Mouse (Mus musculus): ENCODE measurements around the gene 1520401A03Rik. TPM values are rescaled to one million over a fixed set of nuclear protein-coding genes. Genes with fewer than 3 reads are reported as not detected.

1520401A03Rik gene
- polyA plus RNA-seq, 1 experiment from 2014 or later = 0.19 TPM

- WGBS = 57% methylated on average over 8 of the region's 8 CpGs
- peaks cover 62% of the 10 kb centered on the region for H3K36me3 ChIP-seq (ENCODE audit: control insufficient read depth, insufficient read depth, low read length)
- H3K27me3 ChIP-seq (ENCODE audit: control insufficient read depth, insufficient read depth, low read depth, low read length) = no peaks in the 10 kb centered on the region
- no peak for ATAC-seq
- H3K9ac ChIP-seq (ENCODE audit: low read depth, low read length) = no peak overlapping the region
- no peaks in the 10 kb centered on the region for H3K9me3 ChIP-seq (replicated peaks; ENCODE audit: control insufficient read depth, low read length, poor library complexity, severe bottlenecking)
- H3K4me2 ChIP-seq (ENCODE audit: low read length) = no peak overlapping the region
- no peak overlapping the region for H3K4me3 ChIP-seq (ENCODE audit: low read depth, low read length)
- no peak overlapping the region for H3K27ac ChIP-seq (ENCODE audit: low read length)
- H3K4me1 ChIP-seq (ENCODE audit: control insufficient read depth, insufficient read depth, low read length) = no peaks in the 10 kb centered on the region
Observed at GRCm38 (mm10) chr17:23758801-23759200, 36.2 kb upstream of the 1520401A03Rik start.

GRCm38 (mm10) chr17:23757581-23757980, 35.0 kb upstream of the 1520401A03Rik start:
- 98% methylated on average over 9 of the region's 9 CpGs for WGBS
- Histone ChIP-seq H3K4me2 (ENCODE audit: low read length) (no peak overlapping the region), H3K4me3 (ENCODE audit: low read depth, low read length) (no peak overlapping the region), H3K4me1 (ENCODE audit: control insufficient read depth, insufficient read depth, low read length) (no peaks in the 10 kb centered on the region), H3K27ac (ENCODE audit: low read length) (no peak overlapping the region), H3K36me3 (ENCODE audit: control insufficient read depth, insufficient read depth, low read length) (peaks cover 74% of the 10 kb centered on the region), H3K9me3 (replicated peaks; ENCODE audit: control insufficient read depth, low read length, poor library complexity, severe bottlenecking) (no peaks in the 10 kb centered on the region), H3K9ac (ENCODE audit: low read depth, low read length) (no peak overlapping the region), H3K27me3 (ENCODE audit: control insufficient read depth, insufficient read depth, low read depth, low read length) (no peaks in the 10 kb centered on the region)
- no peak for ATAC-seq

GRCm38 (mm10) chr17:23755689-23756088, 33.1 kb upstream of the 1520401A03Rik start:
- no peaks in the 10 kb centered on the region for H3K27me3 ChIP-seq (ENCODE audit: control insufficient read depth, insufficient read depth, low read depth, low read length)
- no peak for ATAC-seq
- WGBS = 94% methylated on average over 13 of the region's 13 CpGs
- no peaks in the 10 kb centered on the region for H3K4me1 ChIP-seq (ENCODE audit: control insufficient read depth, insufficient read depth, low read length)
- no peaks in the 10 kb centered on the region for H3K9me3 ChIP-seq (replicated peaks; ENCODE audit: control insufficient read depth, low read length, poor library complexity, severe bottlenecking)
- H3K4me2 ChIP-seq (ENCODE audit: low read length) = no peak overlapping the region
- H3K9ac ChIP-seq (ENCODE audit: low read depth, low read length) = no peak overlapping the region
- no peak overlapping the region for H3K4me3 ChIP-seq (ENCODE audit: low read depth, low read length)
- H3K27ac ChIP-seq (ENCODE audit: low read length) = no peak overlapping the region
- peaks cover 78% of the 10 kb centered on the region for H3K36me3 ChIP-seq (ENCODE audit: control insufficient read depth, insufficient read depth, low read length)

GRCm38 (mm10) chr17:23749400-23750191, 27.0 kb upstream of the 1520401A03Rik start:
- no peak for ATAC-seq
- H3K36me3 ChIP-seq (ENCODE audit: control insufficient read depth, insufficient read depth, low read length) = peaks cover 26% of the 10 kb centered on the region
- H3K4me1 ChIP-seq (ENCODE audit: control insufficient read depth, insufficient read depth, low read length) = peaks cover 13% of the 10 kb centered on the region
- H3K27ac ChIP-seq (ENCODE audit: low read length) = no peak overlapping the region
- H3K9ac ChIP-seq (ENCODE audit: low read depth, low read length) = no peak overlapping the region
- WGBS = 89% methylated on average over 11 of the region's 11 CpGs
- H3K27me3 ChIP-seq (ENCODE audit: control insufficient read depth, insufficient read depth, low read depth, low read length) = peaks cover 8% of the 10 kb centered on the region
- H3K4me2 ChIP-seq (ENCODE audit: low read length) = no peak overlapping the region
- no peak overlapping the region for H3K4me3 ChIP-seq (ENCODE audit: low read depth, low read length)
- no peaks in the 10 kb centered on the region for H3K9me3 ChIP-seq (replicated peaks; ENCODE audit: control insufficient read depth, low read length, poor library complexity, severe bottlenecking)

- Histone ChIP-seq H3K27me3 (ENCODE audit: control insufficient read depth, insufficient read depth, low read depth, low read length) (peaks cover 16% of the 10 kb centered on the region), H3K9ac (ENCODE audit: low read depth, low read length) (no peak overlapping the region), H3K4me3 (ENCODE audit: low read depth, low read length) (no peak overlapping the region), H3K36me3 (ENCODE audit: control insufficient read depth, insufficient read depth, low read length) (peaks cover 24% of the 10 kb centered on the region), H3K4me2 (ENCODE audit: low read length) (no peak overlapping the region), H3K27ac (ENCODE audit: low read length) (no peak overlapping the region), H3K4me1 (ENCODE audit: control insufficient read depth, insufficient read depth, low read length) (peaks cover 13% of the 10 kb centered on the region), H3K9me3 (replicated peaks; ENCODE audit: control insufficient read depth, low read length, poor library complexity, severe bottlenecking) (no peaks in the 10 kb centered on the region)
- WGBS = 40% methylated on average over 10 of the region's 10 CpGs
- no peak for ATAC-seq
Observed at GRCm38 (mm10) chr17:23748631-23749391, 26.2 kb upstream of the 1520401A03Rik start.

- Histone ChIP-seq H3K4me1 (ENCODE audit: control insufficient read depth, insufficient read depth, low read length) (peaks cover 13% of the 10 kb centered on the region), H3K27ac (ENCODE audit: low read length) (no peak overlapping the region), H3K9me3 (replicated peaks; ENCODE audit: control insufficient read depth, low read length, poor library complexity, severe bottlenecking) (no peaks in the 10 kb centered on the region), H3K36me3 (ENCODE audit: control insufficient read depth, insufficient read depth, low read length) (peaks cover 16% of the 10 kb centered on the region), H3K4me3 (ENCODE audit: low read depth, low read length) (no peak overlapping the region), H3K27me3 (ENCODE audit: control insufficient read depth, insufficient read depth, low read depth, low read length) (peaks cover 24% of the 10 kb centered on the region), H3K4me2 (ENCODE audit: low read length) (no peak overlapping the region), H3K9ac (ENCODE audit: low read depth, low read length) (no peak overlapping the region)
- ATAC-seq = no peak
- 43% methylated on average over 6 of the region's 6 CpGs for WGBS
Observed at GRCm38 (mm10) chr17:23748026-23748425, 25.4 kb upstream of the 1520401A03Rik start.

GRCm38 (mm10) chr17:23747471-23747870, 24.9 kb upstream of the 1520401A03Rik start:
- Histone ChIP-seq H3K27me3 (ENCODE audit: control insufficient read depth, insufficient read depth, low read depth, low read length) (peaks cover 29% of the 10 kb centered on the region), H3K27ac (ENCODE audit: low read length) (no peak overlapping the region), H3K9ac (ENCODE audit: low read depth, low read length) (no peak overlapping the region), H3K4me1 (ENCODE audit: control insufficient read depth, insufficient read depth, low read length) (peaks cover 14% of the 10 kb centered on the region), H3K4me2 (ENCODE audit: low read length) (no peak overlapping the region), H3K36me3 (ENCODE audit: control insufficient read depth, insufficient read depth, low read length) (peaks cover 11% of the 10 kb centered on the region), H3K9me3 (replicated peaks; ENCODE audit: control insufficient read depth, low read length, poor library complexity, severe bottlenecking) (no peaks in the 10 kb centered on the region), H3K4me3 (ENCODE audit: low read depth, low read length) (no peak overlapping the region)
- no peak for ATAC-seq
- WGBS = 84% methylated on average over 3 of the region's 3 CpGs

- H3K27ac ChIP-seq (ENCODE audit: low read length) = no peak overlapping the region
- 86% methylated on average over 3 of the region's 3 CpGs for WGBS
- H3K4me3 ChIP-seq (ENCODE audit: low read depth, low read length) = no peak overlapping the region
- no peak overlapping the region for H3K4me2 ChIP-seq (ENCODE audit: low read length)
- H3K36me3 ChIP-seq (ENCODE audit: control insufficient read depth, insufficient read depth, low read length) = peaks cover 4% of the 10 kb centered on the region
- no peak for ATAC-seq
- H3K27me3 ChIP-seq (ENCODE audit: control insufficient read depth, insufficient read depth, low read depth, low read length) = peaks cover 36% of the 10 kb centered on the region
- peaks cover 17% of the 10 kb centered on the region for H3K4me1 ChIP-seq (ENCODE audit: control insufficient read depth, insufficient read depth, low read length)
- H3K9ac ChIP-seq (ENCODE audit: low read depth, low read length) = no peak overlapping the region
- H3K9me3 ChIP-seq (replicated peaks; ENCODE audit: control insufficient read depth, low read length, poor library complexity, severe bottlenecking) = no peaks in the 10 kb centered on the region
Observed at GRCm38 (mm10) chr17:23746767-23747166, 24.2 kb upstream of the 1520401A03Rik start.

GRCm38 (mm10) chr17:23746311-23746710, 23.7 kb upstream of the 1520401A03Rik start:
- H3K4me3 ChIP-seq (ENCODE audit: low read depth, low read length) = peak overlapping the region; percentile 50; the same call in 1 of the 2 replicates
- 4% methylated on average over 12 of the region's 12 CpGs for WGBS
- ATAC-seq = no peak
- no peaks in the 10 kb centered on the region for H3K9me3 ChIP-seq (replicated peaks; ENCODE audit: control insufficient read depth, low read length, poor library complexity, severe bottlenecking)
- H3K36me3 ChIP-seq (ENCODE audit: control insufficient read depth, insufficient read depth, low read length) = no peaks in the 10 kb centered on the region
- H3K9ac ChIP-seq (ENCODE audit: low read depth, low read length) = no peak overlapping the region
- peak overlapping the region; percentile 92 for H3K4me2 ChIP-seq (ENCODE audit: low read length)
- peaks cover 40% of the 10 kb centered on the region for H3K27me3 ChIP-seq (ENCODE audit: control insufficient read depth, insufficient read depth, low read depth, low read length)
- peaks cover 17% of the 10 kb centered on the region for H3K4me1 ChIP-seq (ENCODE audit: control insufficient read depth, insufficient read depth, low read length)
- no peak overlapping the region for H3K27ac ChIP-seq (ENCODE audit: low read length)

All from midbrain, embryonic 16.5 days (tissue).